Mouse (Mus musculus): ENCODE measurements around the gene Mturn. TPM values are rescaled to one million over a fixed set of nuclear protein-coding genes. Genes with fewer than 3 reads are reported as not detected.
A peak's percentile ranks its signal among the peaks of the same experiment; 100 is the strongest.

Mturn gene
- polyA plus RNA-seq, 1 experiment from 2014 or later = 14.7 TPM

GRCm38 (mm10) chr6:54701901-54702300 is 20.5 kb downstream of the Mturn start:
- Histone ChIP-seq H3K27ac (replicated peaks; ENCODE audit: low read depth, low read length) (no peak overlapping the region), H3K9me3 (replicated peaks; ENCODE audit: control insufficient read depth, low read length) (no peaks in the 10 kb centered on the region), H3K36me3 (replicated peaks; ENCODE audit: control insufficient read depth, insufficient read depth, low read depth, low read length) (no peaks in the 10 kb centered on the region), H3K9ac (replicated peaks; ENCODE audit: low read length) (no peak overlapping the region), H3K4me1 (ENCODE audit: control insufficient read depth, insufficient read depth, low read length) (0 out of 2 replicates have a peak, but pooled peaks cover 2% of the 10 kb centered on the region), H3K27me3 (ENCODE audit: control insufficient read depth, insufficient read depth, low read length) (no peaks in the 10 kb centered on the region; the same call in 1 of the 2 replicates), H3K4me3 (ENCODE audit: low read depth, low read length) (no peak overlapping the region), H3K4me2 (ENCODE audit: low read depth, low read length) (no peak overlapping the region)
- WGBS = 75% methylated on average over 9 of the region's 9 CpGs
- ATAC-seq (replicated peaks; ENCODE audit: insufficient number of reproducible peaks, low FRiP score, low TSS enrichment, low read depth) = no peak
- no peak for DNase-seq (ENCODE audit: low spot score)

GRCm38 (mm10) chr6:54703633-54704538 is 22.5 kb downstream of the Mturn start:
- H3K4me2 ChIP-seq (ENCODE audit: low read depth, low read length) = no peak overlapping the region
- DNase-seq (ENCODE audit: low spot score) = no peak
- 27% methylated on average over 14 of the region's 14 CpGs for WGBS
- H3K9ac ChIP-seq (replicated peaks; ENCODE audit: low read length) = no peak overlapping the region
- H3K4me1 ChIP-seq (ENCODE audit: control insufficient read depth, insufficient read depth, low read length) = 0 out of 2 replicates have a peak, but pooled peaks cover 2% of the 10 kb centered on the region
- no peaks in the 10 kb centered on the region for H3K9me3 ChIP-seq (replicated peaks; ENCODE audit: control insufficient read depth, low read length)
- H3K27ac ChIP-seq (replicated peaks; ENCODE audit: low read depth, low read length) = no peak overlapping the region
- no peak overlapping the region for H3K4me3 ChIP-seq (ENCODE audit: low read depth, low read length)
- H3K27me3 ChIP-seq (ENCODE audit: control insufficient read depth, insufficient read depth, low read length) = no peaks in the 10 kb centered on the region; the same call in 1 of the 2 replicates
- H3K36me3 ChIP-seq (replicated peaks; ENCODE audit: control insufficient read depth, insufficient read depth, low read depth, low read length) = no peaks in the 10 kb centered on the region
- no peak for ATAC-seq (replicated peaks; ENCODE audit: insufficient number of reproducible peaks, low FRiP score, low TSS enrichment, low read depth)

GRCm38 (mm10) chr6:54704539-54704845 is 23.1 kb downstream of the Mturn start:
- ATAC-seq (replicated peaks; ENCODE audit: insufficient number of reproducible peaks, low FRiP score, low TSS enrichment, low read depth) (no peak), DNase-seq (ENCODE audit: low spot score) (no peak)
- Histone ChIP-seq H3K4me1 (ENCODE audit: control insufficient read depth, insufficient read depth, low read length) (0 out of 2 replicates have a peak, but pooled peaks cover 2% of the 10 kb centered on the region), H3K4me2 (ENCODE audit: low read depth, low read length) (no peak overlapping the region), H3K27ac (replicated peaks; ENCODE audit: low read depth, low read length) (no peak overlapping the region), H3K36me3 (replicated peaks; ENCODE audit: control insufficient read depth, insufficient read depth, low read depth, low read length) (no peaks in the 10 kb centered on the region), H3K4me3 (ENCODE audit: low read depth, low read length) (no peak overlapping the region), H3K9me3 (replicated peaks; ENCODE audit: control insufficient read depth, low read length) (no peaks in the 10 kb centered on the region), H3K27me3 (ENCODE audit: control insufficient read depth, insufficient read depth, low read length) (no peaks in the 10 kb centered on the region), H3K9ac (replicated peaks; ENCODE audit: low read length) (no peak overlapping the region)
- 32% methylated on average over 6 of the region's 6 CpGs for WGBS

- H3K9me3 ChIP-seq (replicated peaks; ENCODE audit: control insufficient read depth, low read length) = no peaks in the 10 kb centered on the region
- no peaks in the 10 kb centered on the region for H3K27me3 ChIP-seq (ENCODE audit: control insufficient read depth, insufficient read depth, low read length)
- no peak overlapping the region for H3K9ac ChIP-seq (replicated peaks; ENCODE audit: low read length)
- H3K27ac ChIP-seq (replicated peaks; ENCODE audit: low read depth, low read length) = no peak overlapping the region
- H3K4me3 ChIP-seq (ENCODE audit: low read depth, low read length) = no peak overlapping the region
- no peak overlapping the region for H3K4me2 ChIP-seq (ENCODE audit: low read depth, low read length)
- WGBS = 20% methylated on average over 5 of the region's 5 CpGs
- H3K36me3 ChIP-seq (replicated peaks; ENCODE audit: control insufficient read depth, insufficient read depth, low read depth, low read length) = no peaks in the 10 kb centered on the region
- ATAC-seq (replicated peaks; ENCODE audit: insufficient number of reproducible peaks, low FRiP score, low TSS enrichment, low read depth) (no peak), DNase-seq (ENCODE audit: low spot score) (no peak)
- 0 out of 2 replicates have a peak, but pooled peaks cover 2% of the 10 kb centered on the region for H3K4me1 ChIP-seq (ENCODE audit: control insufficient read depth, insufficient read depth, low read length)
Observed at GRCm38 (mm10) chr6:54704847-54705246, 23.4 kb downstream of the Mturn start.

- Histone ChIP-seq H3K4me3 (ENCODE audit: low read depth, low read length) (no peak overlapping the region), H3K9ac (replicated peaks; ENCODE audit: low read length) (no peak overlapping the region)
- WGBS = 20% methylated on average over 11 of the region's 11 CpGs
Observed at GRCm38 (mm10) chr6:54705387-54705909, 24.0 kb downstream of the Mturn start.

GRCm38 (mm10) chr6:54706099-54706498 is 24.7 kb downstream of the Mturn start:
- Histone ChIP-seq H3K4me3 (ENCODE audit: low read depth, low read length) (no peak overlapping the region), H3K9me3 (replicated peaks; ENCODE audit: control insufficient read depth, low read length) (no peaks in the 10 kb centered on the region), H3K27ac (replicated peaks; ENCODE audit: low read depth, low read length) (no peak overlapping the region), H3K4me2 (ENCODE audit: low read depth, low read length) (no peak overlapping the region), H3K36me3 (replicated peaks; ENCODE audit: control insufficient read depth, insufficient read depth, low read depth, low read length) (no peaks in the 10 kb centered on the region), H3K27me3 (ENCODE audit: control insufficient read depth, insufficient read depth, low read length) (no peaks in the 10 kb centered on the region), H3K4me1 (ENCODE audit: control insufficient read depth, insufficient read depth, low read length) (0 out of 2 replicates have a peak, but pooled peaks cover 2% of the 10 kb centered on the region), H3K9ac (replicated peaks; ENCODE audit: low read length) (no peak overlapping the region)
- no peak for ATAC-seq (replicated peaks; ENCODE audit: insufficient number of reproducible peaks, low FRiP score, low TSS enrichment, low read depth)
- no peak for DNase-seq (ENCODE audit: low spot score)
- 69% methylated on average over 2 of the region's 2 CpGs for WGBS

More at GRCm38 (mm10) chr6:54705387-54705909, 24.0 kb downstream of the Mturn start:
- Histone ChIP-seq H3K27ac (replicated peaks; ENCODE audit: low read depth, low read length) (no peak overlapping the region), H3K27me3 (ENCODE audit: control insufficient read depth, insufficient read depth, low read length) (no peaks in the 10 kb centered on the region), H3K4me1 (ENCODE audit: control insufficient read depth, insufficient read depth, low read length) (0 out of 2 replicates have a peak, but pooled peaks cover 2% of the 10 kb centered on the region), H3K9me3 (replicated peaks; ENCODE audit: control insufficient read depth, low read length) (no peaks in the 10 kb centered on the region), H3K36me3 (replicated peaks; ENCODE audit: control insufficient read depth, insufficient read depth, low read depth, low read length) (no peaks in the 10 kb centered on the region), H3K4me2 (ENCODE audit: low read depth, low read length) (peak overlapping the region; percentile 13; the same call in 1 of the 2 replicates)
- DNase-seq (ENCODE audit: low spot score) = peak; percentile 61
- ATAC-seq (replicated peaks; ENCODE audit: insufficient number of reproducible peaks, low FRiP score, low TSS enrichment, low read depth) = no peak; the same call in 1 of the 2 replicates

GRCm38 (mm10) chr6:54706611-54707172 is 25.3 kb downstream of the Mturn start:
- no peak for DNase-seq (ENCODE audit: low spot score)
- Histone ChIP-seq H3K4me1 (ENCODE audit: control insufficient read depth, insufficient read depth, low read length) (0 out of 2 replicates have a peak, but pooled peaks cover 2% of the 10 kb centered on the region), H3K4me2 (ENCODE audit: low read depth, low read length) (no peak overlapping the region), H3K36me3 (replicated peaks; ENCODE audit: control insufficient read depth, insufficient read depth, low read depth, low read length) (no peaks in the 10 kb centered on the region), H3K9ac (replicated peaks; ENCODE audit: low read length) (no peak overlapping the region), H3K4me3 (ENCODE audit: low read depth, low read length) (no peak overlapping the region), H3K27me3 (ENCODE audit: control insufficient read depth, insufficient read depth, low read length) (no peaks in the 10 kb centered on the region), H3K27ac (replicated peaks; ENCODE audit: low read depth, low read length) (no peak overlapping the region), H3K9me3 (replicated peaks; ENCODE audit: control insufficient read depth, low read length) (no peaks in the 10 kb centered on the region)
- WGBS = 81% methylated on average over 3 of the region's 3 CpGs
- no peak for ATAC-seq (replicated peaks; ENCODE audit: insufficient number of reproducible peaks, low FRiP score, low TSS enrichment, low read depth)

- H3K9ac ChIP-seq (replicated peaks; ENCODE audit: low read length) = no peak overlapping the region
- no peak overlapping the region for H3K4me3 ChIP-seq (ENCODE audit: low read depth, low read length)
- DNase-seq (ENCODE audit: low spot score) (no peak), ATAC-seq (replicated peaks; ENCODE audit: insufficient number of reproducible peaks, low FRiP score, low TSS enrichment, low read depth) (no peak)
- H3K4me2 ChIP-seq (ENCODE audit: low read depth, low read length) = no peak overlapping the region
- 0 out of 2 replicates have a peak, but pooled peaks cover 2% of the 10 kb centered on the region for H3K4me1 ChIP-seq (ENCODE audit: control insufficient read depth, insufficient read depth, low read length)
- no peaks in the 10 kb centered on the region for H3K27me3 ChIP-seq (ENCODE audit: control insufficient read depth, insufficient read depth, low read length)
- H3K9me3 ChIP-seq (replicated peaks; ENCODE audit: control insufficient read depth, low read length) = no peaks in the 10 kb centered on the region
- H3K36me3 ChIP-seq (replicated peaks; ENCODE audit: control insufficient read depth, insufficient read depth, low read depth, low read length) = no peaks in the 10 kb centered on the region
- H3K27ac ChIP-seq (replicated peaks; ENCODE audit: low read depth, low read length) = no peak overlapping the region
- WGBS = 93% methylated on average over 4 of the region's 4 CpGs
Observed at GRCm38 (mm10) chr6:54708646-54709045, 27.2 kb downstream of the Mturn start.

Measured in embryonic facial prominence, embryonic 11.5 days (tissue).